Mouse (Mus musculus) CD4-positive, CD25-positive, alpha-beta regulatory T cell, adult 4 months (primary cell): ENCODE measurements around the gene Vps54. TPM values are rescaled to one million over a fixed set of nuclear protein-coding genes. Genes with fewer than 3 reads are reported as not detected.
A peak's percentile ranks its signal among the peaks of the same experiment; 100 is the strongest.

Experiments
- ATAC-seq: one replicate; pipeline ENCODE4 v1.8.0; 2017
- polyA plus RNA-seq, 2 experiments: library from polyadenylated mRNA; unstranded; fragments of 100-300 nt; shearing (Covaris generic); gene quantifications; one replicate each; pipeline ENCODE4 v1.2.1; 2017

Gene Vps54
- polyA plus RNA-seq, 2 experiments from 2014 or later: 83.8 to 89.5 TPM

DNA sequence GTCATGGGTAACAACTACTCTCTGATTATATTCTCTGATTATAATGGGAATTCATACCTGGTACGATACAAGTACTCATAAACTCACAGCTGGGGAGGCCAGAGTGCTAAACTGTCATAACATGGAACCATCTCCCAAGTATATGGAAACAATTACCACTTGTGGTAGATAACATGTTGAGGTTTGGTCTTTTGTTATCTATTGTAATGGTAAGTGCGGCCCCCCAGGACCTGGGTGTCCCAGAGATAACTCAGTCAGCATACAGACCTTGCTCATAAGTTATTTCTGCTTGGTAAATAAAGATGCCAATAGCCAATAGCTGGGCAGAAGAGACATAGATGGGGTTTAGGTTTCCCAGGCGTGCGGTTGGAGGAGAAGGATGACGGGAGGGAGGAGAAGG, 104.4 kb downstream of the Vps54 start:
- ATAC-seq: no peak

DNA sequence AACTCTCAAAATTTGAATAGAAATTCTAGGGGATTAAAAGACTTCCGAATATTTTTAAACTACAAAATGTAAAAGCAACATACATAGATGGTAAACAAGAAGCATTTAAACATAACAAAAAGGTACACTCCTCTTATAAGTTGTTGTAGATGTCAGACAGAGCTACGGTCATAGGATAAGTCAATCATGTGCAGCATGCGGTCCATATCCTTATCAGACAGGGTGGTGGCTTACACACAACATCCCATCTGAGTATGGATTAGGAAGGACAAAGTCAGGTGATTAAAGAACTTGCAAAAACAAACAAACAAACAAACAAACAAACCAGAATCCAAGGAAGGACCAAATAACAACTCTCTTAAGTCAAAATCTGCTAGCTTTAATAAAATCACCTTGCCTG, 106.9 kb downstream of the Vps54 start:
- no peak for ATAC-seq

- ATAC-seq: no peak
These were observed 109.8 kb downstream of the Vps54 start for GRCm38 (mm10) chr11:21348890-21349289.

- ATAC-seq: no peak
These were observed 112.2 kb downstream of the Vps54 start for GRCm38 (mm10) chr11:21351296-21351695.

DNA sequence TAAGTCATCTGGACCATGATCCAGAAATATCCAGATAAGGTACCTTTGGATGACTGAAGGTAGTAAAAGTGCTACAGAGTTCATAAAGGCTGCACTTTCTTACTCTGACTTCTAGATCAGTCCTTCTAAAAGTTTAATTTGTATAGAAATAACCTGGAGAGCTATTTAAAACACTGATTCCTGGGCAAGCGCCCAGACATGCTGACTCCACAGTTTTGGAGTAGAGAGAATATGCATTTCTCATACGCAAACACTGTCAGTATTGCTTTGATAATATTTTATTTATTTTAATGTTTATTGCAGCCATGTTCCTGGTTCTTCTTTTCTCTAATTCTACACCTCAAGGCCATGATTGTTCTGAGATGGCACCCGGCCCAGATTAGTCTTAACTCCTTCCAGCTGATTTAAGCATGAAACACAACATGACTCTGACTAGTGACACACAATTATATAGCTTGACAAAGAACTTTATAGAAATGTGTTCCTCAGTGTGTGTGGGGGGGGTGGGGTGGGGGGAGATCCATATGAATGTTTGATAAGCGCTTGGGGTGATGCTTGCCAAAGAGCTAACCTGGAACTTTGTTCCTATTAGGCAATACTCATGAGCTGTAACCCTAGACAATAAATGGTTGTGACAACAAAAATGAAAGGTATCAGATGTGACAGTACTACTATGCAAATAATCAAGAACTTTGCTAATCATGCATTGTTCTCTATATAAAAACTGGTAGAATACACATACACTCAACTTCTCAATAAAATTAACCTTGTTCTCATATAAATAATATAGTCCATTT, 124.3 kb downstream of the Vps54 start:
- no peak for ATAC-seq

DNA sequence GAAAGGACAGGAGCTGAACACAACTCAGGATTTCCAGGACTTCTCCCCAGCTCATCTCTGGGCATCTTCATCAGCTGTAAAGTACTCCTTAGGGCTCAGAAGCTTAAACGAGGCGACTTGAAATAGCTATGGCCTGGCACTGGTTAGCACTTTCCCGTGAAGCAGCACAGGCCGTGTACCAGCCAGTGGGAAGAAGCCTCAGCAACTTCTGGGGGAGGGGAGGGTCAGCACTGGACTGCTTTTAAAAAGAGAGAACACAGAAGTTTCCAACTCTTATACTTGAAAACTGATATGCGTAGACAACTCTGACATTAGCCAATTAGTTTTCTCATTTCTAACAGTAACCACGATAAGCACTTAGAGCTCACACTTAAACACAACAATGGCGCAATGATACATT, 129.4 kb downstream of the Vps54 start:
- no peak for ATAC-seq

DNA sequence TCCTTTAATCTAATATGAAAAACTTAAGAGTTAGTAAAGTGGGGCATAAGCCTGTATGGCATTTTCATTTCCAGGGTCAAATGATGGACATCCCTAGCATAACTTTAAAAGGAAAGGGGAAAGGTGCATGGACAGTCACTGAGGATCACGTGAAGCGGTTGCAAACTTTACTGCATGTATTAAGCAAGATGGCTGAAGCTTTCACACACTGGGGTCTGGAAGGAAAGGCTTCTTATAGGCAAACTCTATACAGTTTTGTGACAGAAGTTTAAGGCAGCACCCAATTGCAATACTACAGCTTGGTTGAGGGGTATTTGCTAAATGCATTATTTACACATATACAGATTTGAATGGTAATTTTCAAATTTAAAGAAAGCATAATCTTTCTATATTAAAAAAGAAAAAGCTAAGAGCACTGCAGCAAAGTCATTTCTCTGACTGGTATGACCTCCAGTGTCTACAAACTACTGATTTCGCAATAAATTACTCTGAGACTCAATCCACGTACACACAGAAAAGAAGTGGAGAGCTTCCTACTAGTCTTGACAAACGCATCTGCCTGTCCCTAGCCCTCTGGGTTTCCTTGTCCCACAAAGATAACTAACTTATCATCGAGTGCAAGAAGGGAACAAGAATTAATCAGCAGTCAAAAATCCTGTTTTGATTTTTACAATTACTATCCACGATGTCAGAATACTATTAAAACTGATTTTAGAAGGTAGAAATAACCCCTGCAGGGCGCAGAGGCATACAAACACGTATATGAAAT, 130.4 kb downstream of the Vps54 start:
- ATAC-seq: no peak

DNA sequence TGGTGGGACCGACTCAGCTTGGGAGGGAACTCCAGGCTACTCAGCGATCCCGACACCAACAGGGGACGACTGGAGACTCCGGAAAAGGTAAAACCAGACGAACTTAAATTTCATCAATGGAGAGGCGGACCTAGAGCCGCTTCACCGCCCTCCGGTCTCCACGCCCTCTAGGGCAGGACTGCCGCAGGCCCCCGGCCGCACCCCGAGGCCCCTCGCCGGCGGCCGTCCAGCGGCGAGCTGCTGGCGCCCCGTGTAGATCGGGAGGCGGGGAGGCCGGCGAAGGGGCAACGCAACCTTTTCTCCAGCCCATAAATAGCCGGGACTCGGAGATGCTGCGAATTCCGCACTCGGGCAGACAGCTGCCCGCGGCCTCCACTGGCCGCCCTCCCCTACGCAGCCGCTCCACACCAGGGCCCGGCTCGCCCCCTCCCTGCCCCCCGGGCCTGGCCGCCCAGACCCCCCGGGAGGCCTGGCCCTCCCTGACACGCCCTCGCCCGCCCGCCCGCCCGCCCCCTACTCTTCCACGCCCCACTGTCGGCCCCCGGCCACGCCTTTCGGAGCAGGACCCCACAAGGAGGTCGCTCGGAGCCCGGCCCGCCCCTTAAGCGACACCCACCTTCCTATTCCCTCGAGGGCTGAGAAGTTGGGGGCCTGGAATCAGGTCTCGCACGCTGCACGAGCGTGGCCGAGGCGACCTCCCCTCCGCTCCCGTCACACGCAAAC, 131.5 kb downstream of the Vps54 start:
- ATAC-seq: peak; percentile 42

Other genes starting within 250 kb of the Vps54 start
- 10 to 100 TPM; 72.2 to 96.4 TPM for gene Peli1, start 148.0 kb upstream of the Vps54 start, polyA plus RNA-seq
- 10 to 100 TPM; 38.0 to 43.4 TPM for gene Ugp2, start 131.9 kb downstream of the Vps54 start, polyA plus RNA-seq